Mouse (Mus musculus): ENCODE results near the gene Sos1.

- TF ChIP-seq CTCF (IDR thresholded peaks at IDR 0.05; ENCODE audit: low read depth, low read length) (no peak), POLR2A (IDR thresholded peaks at IDR 0.05; ENCODE audit: borderline replicate concordance, low read depth, low read length) (no peak)
Measured at GRCm38 (mm10) chr17:80360245-80360644, 120.0 kb downstream of the Sos1 start.

Measured in bone marrow macrophage, adult 2 months (primary cell).